Mouse (Mus musculus) liver, embryonic 16.5 days (tissue): Measurements from ENCODE around the gene Olfr478. TPM values are rescaled to one million over a fixed set of nuclear protein-coding genes. Genes with fewer than 3 reads are reported as not detected.
"Not testable (repeated sequence)": the region's sequence is repeated elsewhere in the genome, so short reads cannot be mapped to it uniquely, and the experiment has no call there.

ENCODE experiments used
- ATAC-seq: fragments of 200-750 bp; cut with Nextera tagmentation; 2 replicates; pipeline ENCODE4 v1.8.0; 2017; ENCODE audit warnings: low read depth, mild to moderate bottlenecking, moderate number of reproducible peaks, moderate library complexity
- H3K27ac ChIP-seq: fragments of 300-500 bp; sonication (generic); 2 replicates; pipeline ENCODE4 v1.5.1; 2014; ENCODE audit warnings: mild to moderate bottlenecking, low read length
- H3K27me3 ChIP-seq: fragments of 300-500 bp; sonication (generic); 2 replicates; pipeline ENCODE4 v1.6.1; 2014; ENCODE audit warnings: low read depth, low read length, mixed read lengths; ENCODE audit not compliant: control insufficient read depth, insufficient read depth
- H3K36me3 ChIP-seq: fragments of 300-500 bp; sonication (generic); 2 replicates; pipeline ENCODE4 v1.6.1; 2014; ENCODE audit warnings: mild to moderate bottlenecking; ENCODE audit not compliant: control insufficient read depth, insufficient read depth
- H3K4me1 ChIP-seq: fragments of 300-500 bp; sonication (generic); 2 replicates; pipeline ENCODE4 v1.6.1; 2014; ENCODE audit warnings: low read depth, low read length, mixed read lengths; ENCODE audit not compliant: control insufficient read depth
- H3K4me2 ChIP-seq: fragments of 300-500 bp; sonication (generic); 2 replicates; pipeline ENCODE4 v1.6.1; 2014; ENCODE audit warnings: low read depth, low read length, mixed read lengths
- H3K4me3 ChIP-seq: fragments of 300-500 bp; sonication (generic); 2 replicates; pipeline ENCODE4 v1.5.1; 2014; ENCODE audit warnings: low read depth, mild to moderate bottlenecking, low read length
- H3K9ac ChIP-seq: fragments of 300-500 bp; sonication (generic); 2 replicates; pipeline ENCODE4 v1.6.1; 2014; ENCODE audit warnings: low read depth, low read length
- H3K9me3 ChIP-seq: fragments of 300-500 bp; sonication (generic); replicated peaks from 2 replicates; pipeline ENCODE4 v1.6.1; 2016; ENCODE audit warnings: low read length; ENCODE audit not compliant: control insufficient read depth
- WGBS: fragments of 180-500 bp; shearing (Covaris S2); extraction: QIAGEN DNeasy Blood & Tissue Kit; methylation state at CpG from one replicate; pipeline ENCODE4 v1.1.7; 2014; ENCODE audit not compliant: insufficient replicate concordance; 5-methylcytosine and 5-hydroxymethylcytosine counted together
- polyA plus RNA-seq: library from polyadenylated mRNA; unstranded; fragments of >200 nt; fragmentation: Nextera tagmentation; extraction: Ambion mirVana; gene quantifications from 2 replicates; pipeline ENCODE4 v1.2.1, GENCODE M21; 2015

Olfr478 gene
- polyA plus RNA-seq: not detected in 2 replicates

DNA sequence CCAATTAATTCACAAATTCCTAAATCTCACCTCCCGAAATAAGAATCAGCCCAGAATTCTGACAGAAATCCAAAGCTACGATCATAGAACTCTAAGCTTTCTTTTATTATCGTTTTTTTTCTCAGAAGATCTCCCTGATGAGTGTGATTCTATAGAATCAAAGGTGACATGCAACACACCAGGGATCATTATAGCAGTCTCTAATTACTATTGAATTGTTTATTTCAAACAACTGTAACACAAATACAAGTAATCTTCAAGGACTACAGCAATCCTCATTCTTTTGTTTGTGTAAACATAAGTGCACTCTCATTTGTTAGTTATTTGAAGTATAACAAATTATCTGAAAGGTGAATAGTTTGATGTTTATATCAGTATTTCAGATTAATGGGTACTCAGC is at the start of gene Olfr478:
Olfr478 (minus strand) TSS at position 101 of the 400 bp plus-strand sequence.
- no peaks in the 10 kb centered on the region for H3K9me3 ChIP-seq
- WGBS: 47% methylated on average over 3 of the region's 3 CpGs
- no peak within 1 kb of the TSS for H3K9ac ChIP-seq
- H3K4me1 ChIP-seq: no peaks in the 10 kb centered on the region
- H3K27me3 ChIP-seq: no peaks in the 10 kb centered on the region
- no peak within 1 kb of the TSS for H3K4me2 ChIP-seq
- H3K27ac ChIP-seq: no peak within 1 kb of the TSS
- H3K36me3 ChIP-seq: no peaks in the 10 kb centered on the region
- H3K4me3 ChIP-seq: no peak within 1 kb of the TSS
- no peak for ATAC-seq

GRCm38 (mm10) chr7:108079555-108079954 is 45.8 kb upstream of the Olfr478 start, which contains the start of gene Olfr481:
Gene Olfr481, plus strand, starts transcription at chr7:108079855.
- no peaks in the 10 kb centered on the region for H3K4me1 ChIP-seq
- no peaks in the 10 kb centered on the region for H3K36me3 ChIP-seq
- H3K9me3 ChIP-seq: no peaks in the 10 kb centered on the region; the same call in 1 of the 2 replicates
- no peak within 1 kb of the TSS for H3K4me2 ChIP-seq
- H3K27me3 ChIP-seq: no peaks in the 10 kb centered on the region
- no peak within 1 kb of the TSS for H3K9ac ChIP-seq
- no peak for ATAC-seq
- no peak within 1 kb of the TSS for H3K4me3 ChIP-seq
- no peak within 1 kb of the TSS for H3K27ac ChIP-seq

DNA sequence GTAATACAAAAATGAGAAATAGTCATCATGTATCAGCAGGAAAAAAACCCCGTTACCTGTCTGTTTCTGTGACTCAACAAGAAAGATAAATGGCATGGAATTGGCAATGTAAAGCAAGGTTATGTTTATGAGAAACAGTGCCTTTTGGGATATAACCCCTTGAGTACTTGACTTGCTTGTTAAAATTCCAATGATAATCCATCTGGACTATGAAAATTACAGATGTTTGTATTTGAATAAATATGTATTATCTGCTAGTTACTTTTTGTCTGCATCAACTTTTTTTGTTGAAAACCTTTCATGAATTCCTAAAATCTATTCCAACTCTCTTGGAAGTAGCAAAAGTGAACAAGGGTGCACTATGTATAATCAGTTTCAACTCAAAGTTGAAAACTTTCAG is 33.5 kb upstream of the Olfr478 start, which contains the start of gene Olfr480:
Olfr480 (minus strand) TSS at position 101 of the 400 bp plus-strand sequence.
- 53% methylated on average over 1 of the region's 1 CpGs for WGBS
- H3K4me1 ChIP-seq: no peaks in the 10 kb centered on the region
- H3K4me2 ChIP-seq: no peak within 1 kb of the TSS

DNA sequence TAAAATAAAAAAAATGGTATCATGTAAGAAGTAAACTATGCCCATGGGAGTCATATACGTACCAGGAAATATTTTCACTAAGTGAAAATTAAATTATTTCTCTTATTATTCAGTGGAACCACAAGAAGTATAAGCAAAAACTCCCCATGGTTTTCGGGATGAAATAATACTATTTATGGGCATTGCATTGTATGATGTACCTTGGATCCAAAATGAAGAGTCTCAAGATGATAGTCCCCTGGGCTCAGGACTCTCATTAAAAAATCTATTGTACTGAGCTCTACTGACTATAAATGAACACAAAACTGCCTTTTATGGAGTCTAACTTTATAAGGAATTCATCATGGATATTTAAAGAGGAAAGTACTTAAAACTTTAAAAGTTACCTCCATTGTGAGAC is 16.6 kb upstream of the Olfr478 start, which contains the start of gene Olfr479:
Olfr479 (plus strand) TSS at position 301 of the 400 bp plus-strand sequence.
- H3K27ac ChIP-seq: no peak within 1 kb of the TSS
- H3K4me1 ChIP-seq: no peaks in the 10 kb centered on the region
- H3K4me3 ChIP-seq: no peak within 1 kb of the TSS
- H3K9me3 ChIP-seq: no peaks in the 10 kb centered on the region
- no peaks in the 10 kb centered on the region for H3K36me3 ChIP-seq
- WGBS: 60% methylated on average over 2 of the region's 2 CpGs
- no peak within 1 kb of the TSS for H3K9ac ChIP-seq
- no peaks in the 10 kb centered on the region for H3K27me3 ChIP-seq
- ATAC-seq: no peak
- no peak within 1 kb of the TSS for H3K4me2 ChIP-seq

More for the DNA sequence above, 33.5 kb upstream of the Olfr478 start, which contains the start of gene Olfr480:
- Histone ChIP-seq H3K9ac (no peak within 1 kb of the TSS), H3K27me3 (no peaks in the 10 kb centered on the region), H3K4me3 (no peak within 1 kb of the TSS), H3K27ac (no peak within 1 kb of the TSS), H3K9me3 (no peaks in the 10 kb centered on the region), H3K36me3 (no peaks in the 10 kb centered on the region)
- ATAC-seq: no peak

DNA sequence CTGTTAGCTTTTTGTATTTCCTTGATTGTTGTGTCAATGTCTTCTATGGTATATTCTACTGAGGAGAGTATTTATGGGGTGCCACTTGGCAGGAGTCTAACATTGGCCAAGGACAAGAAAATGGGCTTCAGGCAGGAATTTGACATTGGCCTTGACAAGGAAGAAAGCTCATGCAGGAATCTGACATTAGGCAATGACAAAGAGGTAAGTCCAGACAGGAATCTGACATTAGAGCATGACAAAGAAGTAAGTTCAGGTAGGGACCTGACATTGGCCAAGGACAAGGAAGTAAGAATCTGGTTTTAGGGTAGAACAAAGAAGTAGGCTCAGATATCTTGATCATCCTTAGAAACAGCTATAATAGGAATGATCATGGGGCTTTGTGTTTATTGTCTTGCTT is 19.5 kb downstream of the Olfr478 start:
- H3K9me3 ChIP-seq, H3K9ac ChIP-seq, H3K4me3 ChIP-seq, H3K4me2 ChIP-seq, H3K27ac ChIP-seq, ATAC-seq, H3K4me1 ChIP-seq, H3K27me3 ChIP-seq, H3K36me3 ChIP-seq: not testable (repeated sequence)

- H3K27ac ChIP-seq: no peak within 1 kb of the TSS
- H3K4me2 ChIP-seq: no peak within 1 kb of the TSS
- no peaks in the 10 kb centered on the region for H3K9me3 ChIP-seq
- H3K36me3 ChIP-seq: no peaks in the 10 kb centered on the region
- H3K9ac ChIP-seq: no peak within 1 kb of the TSS
- no peaks in the 10 kb centered on the region for H3K27me3 ChIP-seq
- no peak within 1 kb of the TSS for H3K4me3 ChIP-seq
- no peak for ATAC-seq
- 51% methylated on average over 2 of the region's 2 CpGs for WGBS
- no peaks in the 10 kb centered on the region for H3K4me1 ChIP-seq
These were observed 47.4 kb downstream of the Olfr478 start, which contains the start of gene Olfr477 for GRCm38 (mm10) chr7:107986393-107986792. Gene Olfr477, plus strand, starts transcription at chr7:107986693.

Other genes with a start within 250 kb of the Olfr478 start
- gene Ovch2, start 232.8 kb downstream of the Olfr478 start, polyA plus RNA-seq: not detected in 2 replicates
- not detected in 2 replicates for gene Olfr467, start 221.7 kb downstream of the Olfr478 start, polyA plus RNA-seq
- gene Olfr469, start 208.4 kb downstream of the Olfr478 start, polyA plus RNA-seq: not detected in 2 replicates
- not detected in 2 replicates for gene Olfr470, start 186.5 kb downstream of the Olfr478 start, polyA plus RNA-seq
- not detected in 2 replicates for gene Olfr472, start 136.1 kb downstream of the Olfr478 start, polyA plus RNA-seq
- gene Olfr473, start 103.5 kb downstream of the Olfr478 start, polyA plus RNA-seq: not detected in 2 replicates
- gene Olfr474, start 79.3 kb downstream of the Olfr478 start, polyA plus RNA-seq: not detected in 2 replicates
- not detected in 2 replicates for gene Olfr476, start 69.2 kb downstream of the Olfr478 start, polyA plus RNA-seq
- gene Olfr477, start 47.3 kb downstream of the Olfr478 start, polyA plus RNA-seq: not detected in 2 replicates
- not detected in 2 replicates for gene Olfr479, start 16.7 kb upstream of the Olfr478 start, polyA plus RNA-seq
- not detected in 2 replicates for gene Olfr480, start 33.4 kb upstream of the Olfr478 start, polyA plus RNA-seq
- gene Olfr481, start 45.9 kb upstream of the Olfr478 start, polyA plus RNA-seq: not detected in 2 replicates
- not detected in 2 replicates for gene Olfr482, start 63.6 kb upstream of the Olfr478 start, polyA plus RNA-seq
- not detected in 2 replicates for gene Olfr483, start 66.9 kb upstream of the Olfr478 start, polyA plus RNA-seq
- gene Olfr484, start 93.5 kb upstream of the Olfr478 start, polyA plus RNA-seq: not detected in 2 replicates
- not detected in 2 replicates for gene Olfr485, start 125.9 kb upstream of the Olfr478 start, polyA plus RNA-seq
- gene Olfr486, start 138.8 kb upstream of the Olfr478 start, polyA plus RNA-seq: not detected in 2 replicates
- gene Olfr487, start 180.6 kb upstream of the Olfr478 start, polyA plus RNA-seq: not detected in 2 replicates
- not detected in 2 replicates for gene Olfr488, start 224.4 kb upstream of the Olfr478 start, polyA plus RNA-seq